Mouse (Mus musculus): Measurements from ENCODE around the gene Zfp13.

The Zfp13 gene

DNA sequence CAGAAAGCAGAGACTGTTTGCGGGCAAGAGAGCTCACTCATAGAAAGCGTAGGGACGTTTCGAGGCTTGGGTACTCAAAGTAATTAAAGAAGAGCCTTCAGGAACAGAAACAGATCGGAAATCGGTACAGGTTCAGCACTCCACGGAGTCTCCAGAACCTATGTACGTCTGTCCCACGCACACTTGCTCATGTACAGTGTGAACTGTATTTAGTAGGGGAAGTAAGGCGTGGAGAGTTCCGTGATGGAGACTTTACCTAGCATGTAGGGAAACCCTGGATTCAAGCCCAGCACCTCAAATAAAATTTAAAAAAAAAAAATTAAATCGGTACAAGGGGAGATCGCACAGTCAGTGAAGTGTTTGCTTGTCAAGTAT is 6.4 kb downstream of the Zfp13 start:
- ATAC-seq (ENCODE audit: insufficient number of reproducible peaks, low FRiP score, low TSS enrichment): peak; percentile 61; the same call in 1 of the 2 replicates

GRCm38 (mm10) chr17:23592208-23592925 is 6.9 kb downstream of the Zfp13 start:
- ATAC-seq (ENCODE audit: insufficient number of reproducible peaks, low FRiP score, low TSS enrichment): peak; percentile 98

DNA sequence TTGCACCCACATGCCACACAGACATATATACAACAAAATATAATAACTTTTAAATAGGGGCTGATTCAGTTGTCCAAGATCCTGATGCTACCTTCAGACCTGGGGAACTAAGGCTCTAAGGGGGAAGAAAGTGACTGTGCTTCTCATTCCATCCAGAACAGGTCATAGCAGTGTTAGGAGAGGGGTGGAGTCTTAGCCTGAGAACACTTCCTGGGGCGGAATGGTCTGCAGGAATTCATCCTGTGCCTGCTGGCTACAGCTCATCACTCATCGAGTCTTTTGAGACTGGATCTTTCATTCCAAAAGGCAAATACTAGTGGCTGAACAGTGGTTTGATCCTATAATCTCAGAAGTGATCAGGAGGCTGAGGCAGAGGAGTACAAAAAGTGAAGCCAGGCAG is 12.0 kb downstream of the Zfp13 start:
- no peak for ATAC-seq (ENCODE audit: insufficient number of reproducible peaks, low FRiP score, low TSS enrichment)

GRCm38 (mm10) chr17:23585721-23586491 is 13.4 kb downstream of the Zfp13 start:
- peak; percentile 74; the same call in 1 of the 2 replicates for ATAC-seq (ENCODE audit: insufficient number of reproducible peaks, low FRiP score, low TSS enrichment)

- no peak for ATAC-seq (ENCODE audit: insufficient number of reproducible peaks, low FRiP score, low TSS enrichment)
These were observed 14.5 kb downstream of the Zfp13 start for GRCm38 (mm10) chr17:23584786-23585185.

DNA sequence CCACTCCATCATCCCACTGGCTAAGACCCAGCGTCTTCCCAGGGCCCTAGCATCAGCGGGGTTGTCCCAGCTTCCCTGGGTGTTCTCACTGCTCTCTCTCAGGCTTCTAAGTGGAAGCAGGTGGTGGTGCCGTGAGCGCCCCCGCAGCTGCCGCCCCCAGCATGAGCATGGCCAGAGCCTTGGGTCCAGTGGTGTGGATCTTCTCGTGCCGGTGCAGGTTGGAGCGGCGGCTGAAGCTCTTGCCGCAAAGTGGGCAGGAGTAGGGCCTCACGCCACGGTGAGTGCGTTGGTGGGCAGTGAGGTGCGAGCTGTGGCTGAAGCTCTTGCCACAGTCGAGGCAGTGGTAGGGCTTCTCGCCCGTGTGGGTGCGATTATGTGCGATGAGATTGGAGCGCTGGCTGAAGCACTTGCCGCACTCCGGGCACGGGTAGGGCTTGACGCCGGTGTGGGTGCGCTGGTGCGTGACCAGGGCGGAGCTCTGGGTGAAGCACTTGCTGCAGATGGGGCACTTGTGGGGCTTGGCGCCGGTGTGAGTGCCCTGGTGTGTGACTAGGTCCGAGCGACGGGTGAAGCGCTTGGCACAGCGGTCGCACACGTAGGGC is 23.2 kb downstream of the Zfp13 start:
- ATAC-seq (ENCODE audit: insufficient number of reproducible peaks, low FRiP score, low TSS enrichment): no peak

GRCm38 (mm10) chr17:23574130-23574529 is 25.2 kb downstream of the Zfp13 start:
- no peak for ATAC-seq (ENCODE audit: insufficient number of reproducible peaks, low FRiP score, low TSS enrichment)

DNA sequence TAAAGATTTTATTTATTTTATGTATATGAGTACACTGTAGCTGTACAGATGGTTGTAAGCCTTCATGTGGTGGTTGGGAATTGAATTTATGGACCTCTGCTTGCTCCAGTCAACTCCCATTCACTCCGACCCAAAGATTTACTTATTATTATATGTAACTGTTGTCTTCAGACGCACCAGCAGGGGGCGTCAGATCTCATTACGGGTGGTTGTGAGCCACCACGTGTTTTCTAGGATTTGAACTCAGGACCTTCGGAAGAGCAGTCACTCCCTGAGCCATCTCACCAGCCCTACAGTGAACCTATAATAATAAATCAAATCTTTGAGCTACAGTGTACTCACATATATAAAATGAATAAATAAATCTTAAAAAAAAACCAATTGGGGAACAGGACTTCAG is 27.2 kb downstream of the Zfp13 start:
- no peak for ATAC-seq (ENCODE audit: insufficient number of reproducible peaks, low FRiP score, low TSS enrichment)

- ATAC-seq (ENCODE audit: insufficient number of reproducible peaks, low FRiP score, low TSS enrichment): no peak
These were observed 28.2 kb downstream of the Zfp13 start for GRCm38 (mm10) chr17:23571084-23571483.

- no peak for ATAC-seq (ENCODE audit: insufficient number of reproducible peaks, low FRiP score, low TSS enrichment)
These were observed 29.3 kb downstream of the Zfp13 start for GRCm38 (mm10) chr17:23570017-23570416.

DNA sequence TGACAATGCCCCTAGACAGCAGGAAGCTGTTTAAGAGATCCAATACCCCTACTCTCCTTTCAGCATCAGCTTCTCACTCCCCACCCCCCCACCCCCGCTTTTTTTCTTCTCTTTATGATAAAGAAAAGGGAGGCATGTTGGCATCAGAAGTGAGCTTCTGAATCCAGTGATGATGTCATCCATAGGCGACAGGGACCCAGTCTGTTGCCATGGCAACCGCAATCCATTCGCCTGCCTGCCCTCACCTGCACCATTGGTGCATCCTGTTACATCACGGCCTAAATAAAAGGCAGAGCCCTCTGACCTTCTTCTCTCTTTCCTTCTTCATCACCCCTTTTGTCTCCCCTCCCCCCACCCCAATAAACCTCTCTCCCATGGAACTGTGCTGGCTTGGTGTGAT is 30.9 kb downstream of the Zfp13 start:
- ATAC-seq (ENCODE audit: insufficient number of reproducible peaks, low FRiP score, low TSS enrichment): no peak

DNA sequence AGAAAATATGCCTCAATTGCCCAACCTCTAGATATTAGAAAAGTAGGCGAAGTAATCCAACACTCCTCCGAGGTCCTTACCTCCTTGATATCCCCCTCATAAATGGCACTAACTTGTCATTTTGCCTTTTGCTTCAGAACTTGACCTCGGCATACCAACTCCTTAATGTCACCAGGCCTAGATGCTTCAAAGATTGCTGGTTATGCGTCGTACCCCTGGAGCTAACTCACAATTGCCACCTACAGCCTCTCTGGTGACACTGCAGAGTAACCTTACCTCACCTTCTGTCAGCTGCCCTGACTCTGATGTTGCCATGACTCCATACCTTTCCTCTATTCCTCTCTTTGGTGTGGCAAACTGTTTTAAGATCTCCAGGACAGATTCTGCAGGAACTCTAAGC is 32.5 kb downstream of the Zfp13 start:
- ATAC-seq (ENCODE audit: insufficient number of reproducible peaks, low FRiP score, low TSS enrichment): no peak

GRCm38 (mm10) chr17:23564368-23564715 is 34.9 kb downstream of the Zfp13 start:
- no peak; the same call in 1 of the 2 replicates for ATAC-seq (ENCODE audit: insufficient number of reproducible peaks, low FRiP score, low TSS enrichment)

- ATAC-seq (ENCODE audit: insufficient number of reproducible peaks, low FRiP score, low TSS enrichment): peak; percentile 94
These were observed 35.5 kb downstream of the Zfp13 start, which contains the start of gene Zfp213 for GRCm38 (mm10) chr17:23563595-23564367. Zfp213 (minus strand) TSS chr17:23564238.

GRCm38 (mm10) chr17:23559767-23560166 is 39.5 kb downstream of the Zfp13 start:
- no peak for ATAC-seq (ENCODE audit: insufficient number of reproducible peaks, low FRiP score, low TSS enrichment)

DNA sequence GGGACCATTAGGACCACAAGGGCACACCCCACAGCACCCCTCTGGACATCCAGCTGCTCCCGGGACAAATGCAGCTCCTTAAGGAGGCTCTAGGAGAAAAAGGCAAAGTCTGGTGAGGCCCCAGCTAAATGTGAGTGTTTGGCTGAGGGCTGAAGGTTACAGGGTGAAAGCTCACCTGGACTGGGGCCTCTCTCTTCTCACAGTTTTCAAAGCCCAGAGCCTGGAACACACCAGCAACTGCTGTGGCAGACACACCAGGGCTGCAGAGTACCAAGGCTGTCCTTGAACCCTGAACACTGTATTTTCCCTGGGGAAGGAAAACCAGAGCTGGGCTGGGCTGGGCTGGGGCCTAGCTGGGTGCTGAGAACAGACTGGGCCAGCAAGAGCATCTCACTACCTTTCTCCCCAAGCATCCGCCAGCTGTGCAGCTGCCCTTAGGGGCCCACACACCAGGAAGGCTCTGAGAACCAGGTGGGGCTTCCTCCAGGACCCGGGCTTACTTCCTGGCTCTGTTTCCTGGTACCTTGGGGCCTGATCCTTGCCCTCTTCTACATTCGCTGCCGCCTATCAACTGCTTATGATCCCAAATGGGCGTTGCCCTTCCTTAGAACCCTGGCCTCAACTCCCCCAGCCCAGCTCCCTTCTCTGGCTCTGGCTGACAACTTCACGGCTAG is 43.9 kb downstream of the Zfp13 start:
- ATAC-seq (ENCODE audit: insufficient number of reproducible peaks, low FRiP score, low TSS enrichment): no peak

GRCm38 (mm10) chr17:23554321-23554720 is 45.0 kb downstream of the Zfp13 start:
- ATAC-seq (ENCODE audit: insufficient number of reproducible peaks, low FRiP score, low TSS enrichment): no peak

GRCm38 (mm10) chr17:23553634-23554120 is 45.6 kb downstream of the Zfp13 start:
- ATAC-seq (ENCODE audit: insufficient number of reproducible peaks, low FRiP score, low TSS enrichment): no peak

DNA sequence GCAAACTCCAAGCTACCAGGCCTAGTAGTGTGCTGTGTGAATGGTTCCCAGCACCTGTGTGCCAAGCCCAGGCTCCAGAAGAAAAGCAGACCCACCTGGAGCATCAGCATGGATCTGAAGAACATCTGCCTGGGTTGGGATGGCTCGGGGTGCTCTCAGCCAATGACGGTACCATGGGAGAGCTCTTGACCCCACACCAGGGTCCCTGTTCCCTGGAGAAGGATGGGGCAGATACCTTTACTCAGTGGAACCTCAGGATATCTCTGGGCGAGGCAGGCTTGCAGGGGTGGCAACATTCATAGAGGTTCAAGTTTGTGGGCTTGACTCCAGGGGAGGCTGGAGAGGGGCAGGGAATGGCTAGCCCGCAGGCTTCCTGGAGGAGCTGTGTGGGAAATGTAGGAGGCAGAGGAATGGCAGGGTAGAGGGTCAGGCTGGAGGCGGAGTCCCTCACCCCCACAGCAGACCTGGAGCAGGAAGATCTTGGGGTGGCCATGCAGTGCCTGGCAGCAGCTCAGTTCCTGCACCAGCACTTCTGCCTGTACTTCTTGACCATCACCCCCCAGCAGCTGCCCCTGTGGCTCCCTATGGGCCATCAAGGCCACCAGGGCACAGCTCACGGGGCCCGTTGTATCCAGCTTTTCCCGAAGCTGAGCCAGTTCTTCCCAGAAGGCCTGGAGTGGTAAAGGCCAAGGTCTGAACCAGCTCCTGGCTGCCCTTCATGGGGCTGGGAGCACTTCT is 46.2 kb downstream of the Zfp13 start:
- no peak for ATAC-seq (ENCODE audit: insufficient number of reproducible peaks, low FRiP score, low TSS enrichment)
